Mouse (Mus musculus) erythroblast, embryonic 14.5 days (primary cell): ENCODE data around the gene Baz2b.

Experiments used
- GATA1 ChIP-seq: IDR thresholded peaks from 2 replicates; pipeline ENCODE4 v1.6.1; 2012; ENCODE audit warnings: low read length, inconsistent platforms, mixed read lengths
- TAL1 ChIP-seq: IDR thresholded peaks from 3 replicates; pipeline ENCODE4 v1.6.1; 2012; ENCODE audit warnings: low read length, inconsistent platforms, mixed read lengths

- TF ChIP-seq TAL1, result no peak
- no peak for TF ChIP-seq GATA1
Observed at GRCm38 (mm10) chr2:60176087-60176486, 33.6 kb downstream of the Baz2b start.
